Mouse (Mus musculus): ENCODE measurements around the gene Abcd1. TPM values are rescaled to one million over a fixed set of nuclear protein-coding genes. Genes with fewer than 3 reads are reported as not detected.

Abcd1 gene
- polyA plus RNA-seq, 1 experiment from 2014 or later: 34.7 TPM

- H3K4me3 ChIP-seq (ENCODE audit: low read depth, low read length): peak overlapping the region; percentile 55
- ATAC-seq (no peak), DNase-seq (ENCODE audit: low spot score) (no peak)
- no peaks in the 10 kb centered on the region for H3K4me1 ChIP-seq (ENCODE audit: insufficient read depth, low read depth, low read length)
- H3K9me3 ChIP-seq (ENCODE audit: low read length): no peaks in the 10 kb centered on the region
- no peaks in the 10 kb centered on the region for H3K27me3 ChIP-seq (replicated peaks; ENCODE audit: insufficient read depth, low read length)
- peak overlapping the region; percentile 53 for H3K4me2 ChIP-seq (replicated peaks; ENCODE audit: low read depth, low read length)
- TF ChIP-seq EP300 (IDR thresholded peaks at IDR 0.05): no peak
- no peaks in the 10 kb centered on the region for H3K36me3 ChIP-seq (ENCODE audit: insufficient read depth, low read length)
- H3K27ac ChIP-seq (ENCODE audit: low read length): 0 out of 2 replicates have a peak overlapping the region, but pooled peaks have one; percentile 91
- H3K9ac ChIP-seq (replicated peaks; ENCODE audit: low read depth): peak overlapping the region; percentile 50
These were observed 69.3 kb downstream of the Abcd1 start for GRCm38 (mm10) chrX:73785666-73786065.

GRCm38 (mm10) chrX:73786364-73787224, 70.2 kb downstream of the Abcd1 start, which contains the start of the genes Idh3g and Ssr4:
Gene Idh3g, minus strand, starts transcription at chrX:73786897.
Gene Ssr4, plus strand, starts transcription at chrX:73787028.
- Histone ChIP-seq H3K9me3 (ENCODE audit: low read length) (no peaks in the 10 kb centered on the region), H3K4me3 (ENCODE audit: low read depth, low read length) (peak within 1 kb of the TSS; percentile 55), H3K27ac (ENCODE audit: low read length) (peak within 1 kb of the TSS; percentile 91), H3K27me3 (replicated peaks; ENCODE audit: insufficient read depth, low read length) (no peaks in the 10 kb centered on the region), H3K9ac (replicated peaks; ENCODE audit: low read depth) (peak within 1 kb of the TSS; percentile 56), H3K4me2 (replicated peaks; ENCODE audit: low read depth, low read length) (peak within 1 kb of the TSS; percentile 61), H3K36me3 (ENCODE audit: insufficient read depth, low read length) (no peaks in the 10 kb centered on the region), H3K4me1 (ENCODE audit: insufficient read depth, low read depth, low read length) (no peaks in the 10 kb centered on the region)
- 13% methylated on average over 43 of the region's 52 CpGs for WGBS
- ATAC-seq: peak; percentile 96
- peak; percentile 98 for DNase-seq (ENCODE audit: low spot score)
- TF ChIP-seq EP300 (IDR thresholded peaks at IDR 0.05): peak; percentile 77; the same call in 1 of the 2 replicates
- peak; percentile 66 for TF ChIP-seq CTCF (IDR thresholded peaks at IDR 0.05)

- Histone ChIP-seq H3K36me3 (ENCODE audit: insufficient read depth, low read length) (no peaks in the 10 kb centered on the region), H3K9me3 (ENCODE audit: low read length) (no peaks in the 10 kb centered on the region), H3K27ac (ENCODE audit: low read length) (peak overlapping the region; percentile 91), H3K4me3 (ENCODE audit: low read depth, low read length) (peak overlapping the region; percentile 55), H3K27me3 (replicated peaks; ENCODE audit: insufficient read depth, low read length) (no peaks in the 10 kb centered on the region), H3K4me1 (ENCODE audit: insufficient read depth, low read depth, low read length) (no peaks in the 10 kb centered on the region), H3K9ac (replicated peaks; ENCODE audit: low read depth) (peak overlapping the region; percentile 56), H3K4me2 (replicated peaks; ENCODE audit: low read depth, low read length) (peak overlapping the region; percentile 61)
- peak; percentile 20 for ATAC-seq
- no peak for DNase-seq (ENCODE audit: low spot score)
- WGBS: 19% methylated on average over 18 of the region's 22 CpGs
- no peak for TF ChIP-seq CTCF (IDR thresholded peaks at IDR 0.05)
- no peak for TF ChIP-seq EP300 (IDR thresholded peaks at IDR 0.05)
These were observed 70.8 kb downstream of the Abcd1 start for GRCm38 (mm10) chrX:73787225-73787558.

Other genes with a start within 250 kb of the Abcd1 start
- 175 and 176 TPM in 2 replicates for gene Bgn, start 233.0 kb upstream of the Abcd1 start, polyA plus RNA-seq (2015; fragmentation: Nextera tagmentation; extraction: Ambion mirVana)
- not detected in 2 replicates for gene Atp2b3, start 213.5 kb upstream of the Abcd1 start, polyA plus RNA-seq (2015; fragmentation: Nextera tagmentation; extraction: Ambion mirVana)
- 2.2 and 2.4 TPM in 2 replicates for gene Dusp9, start 77.2 kb upstream of the Abcd1 start, polyA plus RNA-seq (2015; fragmentation: Nextera tagmentation; extraction: Ambion mirVana)
- gene Pnck, start 56.5 kb upstream of the Abcd1 start, polyA plus RNA-seq (2015; fragmentation: Nextera tagmentation; extraction: Ambion mirVana): 3.9 and 5.5 TPM in 2 replicates
- gene Slc6a8, start 43.4 kb upstream of the Abcd1 start, polyA plus RNA-seq (2015; fragmentation: Nextera tagmentation; extraction: Ambion mirVana): 7.5 and 7.8 TPM in 2 replicates
- 321 and 324 TPM in 2 replicates for gene Bcap31, start 422 bp upstream of the Abcd1 start, polyA plus RNA-seq (2015; fragmentation: Nextera tagmentation; extraction: Ambion mirVana)
- 0.54 and 0.67 TPM in 2 replicates for gene Plxnb3, start 40.5 kb downstream of the Abcd1 start, polyA plus RNA-seq (2015; fragmentation: Nextera tagmentation; extraction: Ambion mirVana)
- gene Srpk3, start 57.8 kb downstream of the Abcd1 start, polyA plus RNA-seq (2015; fragmentation: Nextera tagmentation; extraction: Ambion mirVana): 2.2 and 2.3 TPM in 2 replicates
- 146 and 154 TPM in 2 replicates for gene Idh3g, start 70.3 kb downstream of the Abcd1 start, polyA plus RNA-seq (2015; fragmentation: Nextera tagmentation; extraction: Ambion mirVana)
- 237 and 286 TPM in 2 replicates for gene Ssr4, start 70.4 kb downstream of the Abcd1 start, polyA plus RNA-seq (2015; fragmentation: Nextera tagmentation; extraction: Ambion mirVana)
- gene Pdzd4, start 108.4 kb downstream of the Abcd1 start, polyA plus RNA-seq (2015; fragmentation: Nextera tagmentation; extraction: Ambion mirVana): 0.20 and 0.32 TPM in 2 replicates
- 0.08 and 0.11 TPM in 2 replicates for gene Avpr2, start 175.5 kb downstream of the Abcd1 start, polyA plus RNA-seq (2015; fragmentation: Nextera tagmentation; extraction: Ambion mirVana)
- 0.86 and 0.98 TPM in 2 replicates for gene L1cam, start 179.5 kb downstream of the Abcd1 start, polyA plus RNA-seq (2015; fragmentation: Nextera tagmentation; extraction: Ambion mirVana)
- 1.9 and 2.3 TPM in 2 replicates for gene Arhgap4, start 205.3 kb downstream of the Abcd1 start, polyA plus RNA-seq (2015; fragmentation: Nextera tagmentation; extraction: Ambion mirVana)
- 54.6 and 55.3 TPM in 2 replicates for gene Naa10, start 205.3 kb downstream of the Abcd1 start, polyA plus RNA-seq (2015; fragmentation: Nextera tagmentation; extraction: Ambion mirVana)
- gene Renbp, start 214.3 kb downstream of the Abcd1 start, polyA plus RNA-seq (2015; fragmentation: Nextera tagmentation; extraction: Ambion mirVana): 79.4 and 83.5 TPM in 2 replicates
- gene Hcfc1, start 249.8 kb downstream of the Abcd1 start, polyA plus RNA-seq (2015; fragmentation: Nextera tagmentation; extraction: Ambion mirVana): 19.0 and 22.8 TPM in 2 replicates

Measured in lung, postnatal 0 days (tissue).